Mouse (Mus musculus): ENCODE measurements around the gene Muc2.

The Muc2 gene

DNA sequence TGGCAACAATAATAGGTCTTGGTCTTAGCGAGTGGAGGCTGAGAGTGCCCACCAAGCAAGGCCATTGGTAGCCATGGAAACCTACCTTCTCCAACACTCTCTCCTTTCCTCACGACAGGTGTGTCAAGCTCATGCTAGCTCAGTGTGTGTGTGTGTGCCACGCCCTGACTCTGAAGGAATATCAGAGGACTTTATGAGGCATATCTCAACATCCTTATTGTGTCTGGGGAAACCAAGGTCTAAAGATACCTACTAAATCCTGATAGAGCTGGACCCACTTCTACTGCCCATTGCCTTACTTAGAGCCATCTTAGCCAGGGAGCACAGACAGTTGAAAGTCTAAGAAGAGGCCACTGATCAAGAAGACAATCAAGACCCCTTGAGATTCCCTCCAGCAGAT is 80.4 kb downstream of the Muc2 start:
- DNase-seq (ENCODE audit: low spot score in 2 of 2), result no peak

DNA sequence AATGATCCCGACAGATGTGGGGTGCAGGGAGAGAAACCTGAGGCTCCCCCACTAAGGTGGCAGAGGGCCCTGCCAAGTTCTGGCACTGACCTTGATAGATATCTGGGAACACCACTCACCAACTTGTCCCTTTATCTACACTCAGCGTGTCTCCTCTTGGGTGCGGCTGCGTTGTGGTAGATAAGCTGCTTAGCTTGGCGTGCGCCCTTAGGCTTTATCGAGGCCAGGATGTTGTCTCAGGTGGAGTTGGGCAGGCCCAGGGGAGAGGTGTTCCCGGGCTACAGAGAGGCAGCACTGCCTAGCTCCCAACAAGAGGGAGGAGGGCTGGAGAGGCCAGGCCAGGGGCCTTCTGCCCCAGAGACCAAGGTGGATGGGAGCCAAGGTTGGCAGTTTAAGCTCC is 80.8 kb downstream of the Muc2 start:
- peak; percentile 53 to 63 for DNase-seq (ENCODE audit: low spot score in 2 of 2)

DNA sequence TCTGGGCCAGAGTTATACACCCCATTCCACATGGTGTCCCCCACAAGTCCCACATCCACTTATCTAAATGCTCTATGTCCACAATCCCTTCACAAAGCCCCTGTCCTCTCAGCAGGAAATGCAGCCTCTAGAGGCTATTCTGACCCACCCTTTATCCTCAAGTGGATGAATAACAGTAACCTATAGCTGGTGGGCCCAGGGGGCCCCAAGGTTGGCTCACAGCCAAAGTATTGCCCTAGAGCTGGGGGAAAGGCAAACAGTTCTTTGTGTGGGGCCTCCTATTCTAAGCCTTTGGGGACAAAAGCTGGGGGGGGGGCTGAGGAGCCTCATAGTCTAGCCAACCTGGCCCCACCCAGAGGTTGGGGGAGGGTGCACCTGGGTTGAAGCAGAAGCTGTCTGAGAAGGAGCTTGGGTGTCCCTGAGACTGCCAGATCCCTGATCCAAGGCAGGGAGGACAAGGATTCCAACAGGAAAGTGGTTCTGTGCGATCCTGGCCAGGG is 82.0 kb downstream of the Muc2 start:
- no peak for DNase-seq (ENCODE audit: low spot score in 2 of 2)

DNA sequence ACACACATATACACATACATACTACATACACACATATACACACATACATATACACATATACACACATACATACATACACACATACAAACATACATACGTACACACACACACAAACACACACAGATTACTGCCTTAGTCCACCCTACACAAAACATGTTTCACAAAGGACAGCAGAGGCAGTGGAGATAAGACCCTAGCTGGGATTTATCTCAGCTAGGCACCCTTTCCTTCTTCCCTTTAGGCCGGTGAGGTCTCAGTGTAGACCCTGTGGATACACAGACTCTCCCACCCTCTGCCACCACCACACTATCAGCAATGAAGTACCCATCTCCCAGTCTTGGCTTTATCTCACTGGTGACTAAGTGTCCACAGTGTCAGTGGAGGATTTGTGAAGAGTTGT is 84.7 kb downstream of the Muc2 start:
- no peak for DNase-seq (ENCODE audit: low spot score in 2 of 2)

DNA sequence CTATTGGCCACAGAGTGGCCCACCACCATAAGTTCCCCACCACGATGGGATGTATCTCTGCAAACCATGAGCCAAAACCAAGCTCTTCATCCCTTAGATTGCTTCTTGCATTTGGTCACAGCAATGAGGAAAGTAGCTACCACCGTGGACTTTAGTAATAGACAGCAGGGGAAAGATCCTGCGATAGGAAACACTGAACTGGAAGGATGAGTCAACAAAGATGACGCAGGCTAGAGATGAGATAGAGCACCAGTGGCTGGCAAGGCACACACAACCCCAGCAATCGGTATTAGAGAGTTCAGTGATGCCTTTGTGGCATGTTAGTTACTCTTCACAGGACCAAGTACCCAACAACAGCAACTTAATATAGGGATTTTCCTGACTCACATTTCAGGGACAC is 86.1 kb downstream of the Muc2 start:
- DNase-seq (ENCODE audit: low spot score in 2 of 2), result no peak

DNA sequence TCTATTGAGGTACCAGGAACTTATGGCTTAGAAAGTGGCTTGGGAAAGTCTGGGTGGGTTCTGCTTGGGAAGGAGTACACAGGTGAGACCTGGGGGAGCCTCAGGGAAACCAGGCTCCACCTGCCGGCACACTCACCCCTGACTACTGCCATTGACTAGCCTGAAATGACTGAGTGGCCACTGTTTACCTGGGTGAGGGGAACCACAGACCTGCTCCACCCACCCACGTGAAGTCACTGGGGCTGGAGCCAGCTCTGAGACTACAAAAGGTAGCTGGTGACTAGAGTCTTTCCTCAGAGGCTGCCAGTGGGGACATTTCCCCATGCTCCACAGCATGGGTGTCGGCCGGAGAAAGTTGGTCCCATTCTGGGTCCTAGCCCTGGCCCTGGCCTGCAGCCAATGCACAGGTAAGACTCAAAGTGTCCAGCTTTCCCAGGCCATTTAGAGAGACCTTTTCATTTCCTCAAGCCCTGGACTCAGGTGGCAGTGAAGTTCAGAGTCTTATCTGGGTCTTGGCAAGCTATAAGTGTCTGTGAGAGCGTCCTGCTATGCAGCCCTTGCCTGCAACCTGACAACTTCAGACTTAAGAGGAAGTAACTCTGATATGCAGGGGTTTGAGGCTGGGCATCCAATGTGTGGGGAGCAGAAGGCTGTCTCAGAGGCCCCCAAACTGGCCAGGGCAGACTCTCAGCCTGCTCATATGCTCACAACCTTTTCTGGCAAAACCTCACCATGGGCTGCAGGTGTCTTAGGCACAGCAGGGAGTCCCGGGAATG is 98.7 kb downstream of the Muc2 start, which contains the start of gene Muc5ac:
Gene Muc5ac, plus strand, starts transcription at position 296 of the 776 bp plus-strand sequence.
- DNase-seq (ENCODE audit: low spot score in 2 of 2), result no peak

DNA sequence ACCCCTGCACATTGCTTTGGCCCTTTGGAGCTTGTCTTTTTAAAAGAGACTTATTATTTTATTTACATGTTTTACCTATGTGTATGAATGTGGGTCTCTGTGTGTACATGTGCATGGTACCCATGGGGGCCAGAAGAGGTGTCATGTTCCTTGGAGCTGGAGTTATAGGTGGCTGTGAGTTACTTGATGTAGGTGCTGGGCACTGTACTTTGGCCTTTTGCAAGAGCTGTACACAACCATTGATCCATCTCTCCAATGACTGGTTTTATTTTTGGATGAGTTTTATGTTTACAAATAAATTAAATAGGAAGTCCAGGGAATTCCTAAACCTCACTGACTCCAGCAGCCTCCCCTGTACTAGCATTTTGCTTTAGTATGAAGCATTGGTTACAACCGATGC is 104.1 kb downstream of the Muc2 start:
- no peak for DNase-seq (ENCODE audit: low spot score in 2 of 2)

DNA sequence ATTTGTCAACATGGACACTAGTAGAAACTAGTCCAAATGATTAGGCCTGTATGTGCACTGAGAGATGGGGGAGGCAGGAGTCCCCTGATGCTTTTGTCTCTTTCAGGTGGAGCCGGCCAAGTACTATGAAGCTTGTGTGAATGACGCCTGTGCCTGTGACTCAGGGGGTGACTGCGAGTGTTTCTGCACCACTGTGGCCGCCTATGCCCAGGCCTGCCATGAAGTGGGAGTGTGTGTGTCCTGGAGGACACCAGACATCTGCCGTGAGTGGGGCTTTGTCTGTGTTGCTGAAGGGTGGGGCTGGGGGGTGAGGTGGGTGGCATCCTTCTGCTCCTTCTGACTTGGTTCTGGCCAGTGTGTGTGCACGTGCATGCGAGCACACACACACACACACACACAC is 113.1 kb downstream of the Muc2 start:
- DNase-seq (ENCODE audit: low spot score in 2 of 2), result no peak
